Mouse (Mus musculus) stomach, postnatal 0 days (tissue): ENCODE results near the gene Zmym6.

ENCODE experiments used
- CTCF ChIP-seq: IDR thresholded peaks from 2 replicates; pipeline ENCODE4 v1.5.1; 2016; ENCODE audit warnings: antibody characterized with exemption, low read depth, mild to moderate bottlenecking, moderate library complexity
- EP300 ChIP-seq: optimal IDR thresholded peaks from 2 replicates; pipeline ENCODE3; 2016; ENCODE audit warnings: antibody characterized with exemption

DNA sequence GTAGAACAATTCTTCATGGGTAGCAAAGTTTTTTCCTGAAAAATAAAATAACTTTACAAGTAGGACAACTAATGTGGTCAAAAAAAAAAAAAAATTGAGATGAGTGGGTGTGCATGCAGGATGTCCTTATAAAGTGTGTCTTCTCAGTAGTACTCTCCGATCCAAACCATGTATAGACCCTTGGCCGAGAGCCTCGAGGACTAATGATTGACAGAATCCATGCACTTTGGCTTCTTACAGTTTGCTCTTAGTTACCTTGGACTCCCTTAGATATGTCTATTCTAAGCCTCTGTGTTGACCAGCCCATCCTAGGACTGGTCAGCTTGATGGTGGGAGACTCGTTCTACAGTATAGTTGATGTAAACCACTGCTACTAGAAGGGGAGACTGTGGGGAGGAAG is 30.4 kb downstream of the Zmym6 start:
- no peak for TF ChIP-seq CTCF
- no peak for TF ChIP-seq EP300
